Mouse (Mus musculus) neural tube, postnatal 0 days (tissue): ENCODE measurements around the gene Foxa3. TPM values are rescaled to one million over a fixed set of nuclear protein-coding genes. Genes with fewer than 3 reads are reported as not detected.

Source experiments
- polyA plus RNA-seq: library from polyadenylated mRNA; unstranded; fragments of >200 nt; fragmentation: Nextera tagmentation; extraction: Ambion mirVana; gene quantifications from 2 replicates; pipeline ENCODE4 v1.2.1, GENCODE M21; 2015

Gene Foxa3
- polyA plus RNA-seq, result not detected in 2 replicates

GRCm38 (mm10) chr7:19023357-19023814 is at the start of gene Foxa3:
Foxa3 (minus strand) TSS chr7:19023538.

DNA sequence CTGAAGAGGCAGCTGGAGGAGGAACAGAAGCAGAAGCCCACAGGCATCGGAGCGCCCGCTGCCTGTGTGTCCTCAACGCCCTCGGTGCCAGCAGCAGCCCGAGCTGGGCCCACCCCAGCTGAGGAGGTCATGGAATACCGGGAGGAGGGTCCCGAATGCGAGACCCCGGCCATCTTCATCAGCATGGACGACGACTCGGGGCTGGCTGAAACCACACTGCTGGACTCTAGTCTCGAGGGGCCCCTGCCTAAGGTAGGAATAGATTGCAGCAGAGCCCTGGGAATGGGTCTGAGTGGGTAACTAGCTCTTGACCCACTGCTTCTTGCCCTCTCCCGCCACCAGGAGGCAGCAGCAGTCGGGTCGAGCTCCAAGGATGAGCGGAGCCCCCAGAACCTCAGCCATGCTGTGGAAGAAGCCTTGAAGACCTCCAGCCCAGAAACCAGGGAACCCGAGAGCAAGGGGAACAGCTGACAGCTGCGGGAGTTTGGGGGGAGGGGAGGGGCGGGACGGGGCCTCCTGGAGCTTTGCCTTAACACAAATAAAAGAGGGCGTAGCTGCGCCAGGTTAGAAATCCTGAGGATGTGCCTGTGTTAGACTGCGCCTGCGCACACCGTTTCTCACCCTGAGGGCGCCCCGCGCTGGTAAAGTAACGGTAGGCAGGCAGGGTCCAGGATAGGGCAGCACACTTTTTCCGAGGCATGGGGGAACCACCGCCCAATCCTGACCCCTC is 30.9 kb upstream of the Foxa3 start, which contains the start of gene Rsph6a:
Gene Rsph6a (plus strand): TSS at position 644 of the 730 bp plus-strand sequence.

GRCm38 (mm10) chr7:19024096-19024506 is 763 bp upstream of the Foxa3 start, which contains the start of gene Sympk:
Sympk (plus strand) TSS chr7:19024377.

GRCm38 (mm10) chr7:19003902-19004630 is 19.3 kb downstream of the Foxa3 start, which contains the start of gene Irf2bp1:
Irf2bp1 (plus strand) TSS chr7:19004044.

GRCm38 (mm10) chr7:18990601-18991295 is 32.6 kb downstream of the Foxa3 start, which contains the start of gene Mypop:
Mypop (plus strand) TSS chr7:18991245.

DNA sequence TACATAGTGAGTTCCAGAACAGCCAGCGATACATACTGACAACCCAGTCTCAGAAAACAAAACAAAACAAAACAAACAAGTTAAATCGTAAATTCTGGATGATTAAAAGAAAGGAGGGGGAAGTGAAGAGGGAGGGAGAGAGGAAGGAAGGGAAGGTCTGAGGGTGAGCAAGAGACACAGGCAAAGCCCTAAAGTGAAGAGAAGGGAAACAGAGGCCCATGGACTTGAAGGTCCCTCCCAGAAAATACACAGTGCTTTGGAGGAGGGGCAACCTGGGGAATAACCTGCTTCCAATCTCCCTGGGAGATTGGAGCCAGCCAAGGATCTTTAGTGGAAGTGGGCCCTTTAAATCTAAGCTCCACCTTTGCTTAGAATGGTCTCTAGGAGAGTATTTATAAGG is 36.2 kb downstream of the Foxa3 start, which contains the start of gene Nanos2:
Gene Nanos2 (plus strand): TSS at position 301 of the 400 bp plus-strand sequence.

Other genes with a start within 250 kb of the Foxa3 start
- gene Psg19, start 225.0 kb downstream of the Foxa3 start, polyA plus RNA-seq, result not detected in 2 replicates
- gene Psg17, start 201.9 kb downstream of the Foxa3 start, polyA plus RNA-seq, result not detected in 2 replicates
- 0.99 and 1.1 TPM in 2 replicates for gene Mill2, start 183.6 kb downstream of the Foxa3 start, polyA plus RNA-seq
- gene Pglyrp1, start 152.2 kb downstream of the Foxa3 start, polyA plus RNA-seq, result 31.9 and 32.6 TPM in 2 replicates
- gene Ccdc61, start 113.1 kb downstream of the Foxa3 start, polyA plus RNA-seq, result 43.1 and 48.7 TPM in 2 replicates
- 9.7 and 10.6 TPM in 2 replicates for gene Nova2, start 97.7 kb downstream of the Foxa3 start, polyA plus RNA-seq
- gene Nanos2, start 36.1 kb downstream of the Foxa3 start, polyA plus RNA-seq, result 0.90 and 1.1 TPM in 2 replicates
- gene Mypop, start 32.3 kb downstream of the Foxa3 start, polyA plus RNA-seq, result 12.1 and 12.5 TPM in 2 replicates
- gene Irf2bp1, start 19.5 kb downstream of the Foxa3 start, polyA plus RNA-seq, result 29.7 and 30.6 TPM in 2 replicates
- 18.4 and 21.6 TPM in 2 replicates for gene Sympk, start 839 bp upstream of the Foxa3 start, polyA plus RNA-seq
- 0.35 and 0.36 TPM in 2 replicates for gene Rsph6a, start 31.2 kb upstream of the Foxa3 start, polyA plus RNA-seq
- 48.3 and 65.5 TPM in 2 replicates for gene Dmwd, start 52.7 kb upstream of the Foxa3 start, polyA plus RNA-seq
- gene Dmpk, start 60.3 kb upstream of the Foxa3 start, polyA plus RNA-seq, result 7.8 TPM in 2 replicates
- 1.9 and 2.0 TPM in 2 replicates for gene Six5, start 71.1 kb upstream of the Foxa3 start, polyA plus RNA-seq
- gene Gm4969, start 94.8 kb upstream of the Foxa3 start, polyA plus RNA-seq, result 6.2 and 6.3 TPM in 2 replicates
- 10.3 and 11.0 TPM in 2 replicates for gene Fbxo46, start 96.3 kb upstream of the Foxa3 start, polyA plus RNA-seq
- 25.2 and 26.6 TPM in 2 replicates for gene Qpctl, start 125.8 kb upstream of the Foxa3 start, polyA plus RNA-seq
- 115 and 116 TPM in 2 replicates for gene Snrpd2, start 126.2 kb upstream of the Foxa3 start, polyA plus RNA-seq
- gene Gipr, start 142.6 kb upstream of the Foxa3 start, polyA plus RNA-seq, result 0.84 and 1.1 TPM in 2 replicates
- 26.8 and 28.3 TPM in 2 replicates for gene Eml2, start 152.9 kb upstream of the Foxa3 start, polyA plus RNA-seq
- 5.1 and 5.6 TPM in 2 replicates for gene Gpr4, start 189.0 kb upstream of the Foxa3 start, polyA plus RNA-seq
- gene Opa3, start 204.8 kb upstream of the Foxa3 start, polyA plus RNA-seq, result 33.3 and 38.2 TPM in 2 replicates
- 31.8 and 36.1 TPM in 2 replicates for gene Vasp, start 248.3 kb upstream of the Foxa3 start, polyA plus RNA-seq